8 mouse cellular contexts compared by ENCODE assay signal in the genomic region with DNA sequence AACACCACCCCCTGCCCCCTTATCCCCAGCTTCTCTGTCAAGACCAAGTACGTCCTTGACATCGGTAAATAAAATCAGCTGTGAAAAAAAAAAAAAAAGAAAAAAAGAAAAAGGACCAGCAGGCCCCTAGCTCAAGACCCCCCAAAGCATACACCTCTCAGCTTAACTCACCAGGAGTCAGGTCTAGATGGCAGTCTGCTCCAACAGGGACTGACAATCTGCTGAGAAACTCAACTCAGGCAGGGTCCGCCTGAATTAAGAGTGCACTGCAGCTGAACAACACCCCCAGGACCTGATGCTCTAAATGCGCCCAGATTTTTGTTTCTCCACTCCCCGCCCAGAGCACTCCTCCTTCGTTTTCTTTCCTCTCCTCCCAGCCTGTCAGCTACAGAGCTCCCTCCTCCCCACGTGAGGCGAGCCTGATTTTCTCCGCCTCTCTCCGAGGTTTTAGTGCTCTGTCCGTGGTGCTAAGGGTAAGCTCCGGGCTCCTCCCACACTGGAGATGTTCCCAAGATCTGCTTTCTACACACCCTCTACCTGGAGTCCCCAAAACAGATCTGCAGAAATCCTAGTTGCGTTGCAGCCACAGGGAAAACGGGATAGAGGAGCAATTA.
DNase-seq lines count a peak whose midpoint lies in the region; ATAC-seq and TF ChIP-seq lines count a peak whose summit lies in the region.

No protein-coding gene starts in this region.

- no peak overlapping the region for H3K4me3 ChIP-seq in liver, embryonic 11.5 days (ENCODE audit: low read depth, low read length)
- no peak overlapping the region for H3K4me3 ChIP-seq in embryonic facial prominence, embryonic 13.5 days
- no peak overlapping the region for H3K4me3 ChIP-seq in kidney, postnatal 0 days (replicated peaks; ENCODE audit: low read depth, low read length)
- peak overlapping the region; percentile 9; the same call in 1 of the 2 replicates for H3K4me3 ChIP-seq in limb, embryonic 13.5 days
- no peak overlapping the region for H3K4me3 ChIP-seq in lung, adult 2 months (replicated peaks; ENCODE audit: extremely low read depth, low read depth, low read length)

- no peaks in the 10 kb centered on the region for H3K4me1 ChIP-seq in liver, embryonic 11.5 days (replicated peaks; ENCODE audit: control insufficient read depth, insufficient read depth, low read length)
- H3K4me1 ChIP-seq in embryonic facial prominence, embryonic 13.5 days: 0 out of 2 replicates have a peak, but pooled peaks cover 8% of the 10 kb centered on the region
- no peaks in the 10 kb centered on the region for H3K4me1 ChIP-seq in kidney, postnatal 0 days (replicated peaks; ENCODE audit: insufficient read depth, low read length)
- H3K4me1 ChIP-seq in limb, embryonic 13.5 days: 0 out of 2 replicates have a peak, but pooled peaks cover 3% of the 10 kb centered on the region
- H3K4me1 ChIP-seq in lung, adult 2 months (ENCODE audit: control insufficient read depth, insufficient read depth, low read length): no peaks in the 10 kb centered on the region

- no peaks in the 10 kb centered on the region for H3K36me3 ChIP-seq in liver, embryonic 11.5 days (ENCODE audit: control insufficient read depth, insufficient read depth, low read length)
- H3K36me3 ChIP-seq in embryonic facial prominence, embryonic 13.5 days: no peaks in the 10 kb centered on the region
- no peaks in the 10 kb centered on the region for H3K36me3 ChIP-seq in kidney, postnatal 0 days (ENCODE audit: insufficient read depth, low read length)
- H3K36me3 ChIP-seq in limb, embryonic 13.5 days: no peaks in the 10 kb centered on the region

- H3K9me3 ChIP-seq in liver, embryonic 11.5 days (ENCODE audit: control insufficient read depth, low read length): no peaks in the 10 kb centered on the region
- no peaks in the 10 kb centered on the region for H3K9me3 ChIP-seq in embryonic facial prominence, embryonic 13.5 days
- no peaks in the 10 kb centered on the region for H3K9me3 ChIP-seq in kidney, postnatal 0 days (replicated peaks; ENCODE audit: low read length)
- no peaks in the 10 kb centered on the region for H3K9me3 ChIP-seq in limb, embryonic 13.5 days

- WGBS in liver, embryonic 11.5 days: 4% methylated on average over 14 of the region's 14 CpGs
- 2% methylated on average over 14 of the region's 14 CpGs for WGBS in embryonic facial prominence, embryonic 13.5 days
- 4% methylated on average over 14 of the region's 14 CpGs for WGBS in kidney, postnatal 0 days
- WGBS in limb, embryonic 13.5 days: 2% methylated on average over 14 of the region's 14 CpGs
- 5% methylated on average over 14 of the region's 14 CpGs for WGBS in lung, adult 2 months

- H3K27ac ChIP-seq in liver, embryonic 11.5 days (ENCODE audit: low read depth, low read length): no peak overlapping the region
- no peak overlapping the region for H3K27ac ChIP-seq in embryonic facial prominence, embryonic 13.5 days
- no peak overlapping the region for H3K27ac ChIP-seq in kidney, postnatal 0 days
- H3K27ac ChIP-seq in limb, embryonic 13.5 days: no peak overlapping the region

- ATAC-seq in liver, embryonic 11.5 days (replicated peaks; ENCODE audit: low FRiP score): no peak
- ATAC-seq in embryonic facial prominence, embryonic 13.5 days (ENCODE audit: insufficient number of reproducible peaks, insufficient read depth, low FRiP score, low TSS enrichment, low read depth): 0 out of 2 replicates have a peak, but pooled peaks have one; percentile 43
- ATAC-seq in kidney, postnatal 0 days (replicated peaks; ENCODE audit: low FRiP score, low read depth): peak; percentile 46
- peak; percentile 77 for ATAC-seq in limb, embryonic 13.5 days (ENCODE audit: low FRiP score, low read depth)

- no peaks in the 10 kb centered on the region for H3K27me3 ChIP-seq in liver, embryonic 11.5 days (replicated peaks; ENCODE audit: control insufficient read depth, insufficient read depth, low read length)
- H3K27me3 ChIP-seq in embryonic facial prominence, embryonic 13.5 days: no peaks in the 10 kb centered on the region
- H3K27me3 ChIP-seq in kidney, postnatal 0 days (ENCODE audit: insufficient read depth, low read length): no peaks in the 10 kb centered on the region
- no peaks in the 10 kb centered on the region for H3K27me3 ChIP-seq in limb, embryonic 13.5 days

- no peak for TF ChIP-seq CTCF in kidney, postnatal 0 days (IDR thresholded peaks at IDR 0.05; ENCODE audit: low read depth)
- TF ChIP-seq CTCF in lung, adult 2 months (IDR thresholded peaks at IDR 0.05; ENCODE audit: insufficient read depth, low read length): no peak

- peak; percentile 5 for DNase-seq in liver
- DNase-seq in liver, embryonic 11.5 days (ENCODE audit: low spot score): no peak
- DNase-seq in kidney, postnatal 0 days (ENCODE audit: low spot score): peak; percentile 57
- DNase-seq in right cerebral cortex, postnatal 14 days: peak; percentile 31
- DNase-seq in urinary bladder, postnatal 4 days (ENCODE audit: low spot score in 2 of 2): no peak
- no peak for DNase-seq in lung, adult 2 months

- no peak for TF ChIP-seq POLR2A in lung, adult 2 months (IDR thresholded peaks at IDR 0.05; ENCODE audit: borderline replicate concordance, extremely low read depth, low read depth, low read length)

- no peak overlapping the region for H3K9ac ChIP-seq in liver, embryonic 11.5 days (ENCODE audit: low read depth, low read length)
- H3K9ac ChIP-seq in embryonic facial prominence, embryonic 13.5 days: no peak overlapping the region
- H3K9ac ChIP-seq in kidney, postnatal 0 days (ENCODE audit: low read depth, low read length): no peak overlapping the region
- no peak overlapping the region for H3K9ac ChIP-seq in limb, embryonic 13.5 days

- H3K4me2 ChIP-seq in liver, embryonic 11.5 days: no peak overlapping the region
- peak overlapping the region; percentile 50 for H3K4me2 ChIP-seq in embryonic facial prominence, embryonic 13.5 days
- no peak overlapping the region for H3K4me2 ChIP-seq in kidney, postnatal 0 days (ENCODE audit: low read length)
- peak overlapping the region; percentile 47 for H3K4me2 ChIP-seq in limb, embryonic 13.5 days (replicated peaks)

Comparison
In these comparisons a context has a peak if more than half of its experiments do, and no peak if none do; other contexts are left out.
1. DNase-seq: peak in liver (single experiment), kidney, postnatal 0 days (single experiment) and right cerebral cortex, postnatal 14 days (single experiment); none in liver, embryonic 11.5 days (single experiment), urinary bladder, postnatal 4 days (0 of 2) and lung, adult 2 months (single experiment).
2. H3K4me2 ChIP-seq: peak in embryonic facial prominence, embryonic 13.5 days (single experiment) and limb, embryonic 13.5 days (single experiment); none in liver, embryonic 11.5 days (single experiment) and kidney, postnatal 0 days (single experiment).